Mouse (Mus musculus) heart, embryonic 13.5 days (tissue): ENCODE measurements around the gene Axdnd1. TPM values are rescaled to one million over a fixed set of nuclear protein-coding genes. Genes with fewer than 3 reads are reported as not detected.

ENCODE experiments used
- ATAC-seq: fragments of 200-750 bp; cut with Nextera tagmentation; 2 replicates; pipeline ENCODE4 v1.8.0; 2017; ENCODE audit warnings: moderate TSS enrichment; ENCODE audit not compliant: insufficient number of reproducible peaks, low FRiP score, low TSS enrichment; ENCODE audit errors: extremely low read depth
- H3K27ac ChIP-seq: fragments of 300-500 bp; sonication (generic); replicated peaks from 2 replicates; pipeline ENCODE4 v1.5.1; 2015; ENCODE audit warnings: moderate library complexity, mild to moderate bottlenecking, inconsistent platforms
- H3K27me3 ChIP-seq: fragments of 300-500 bp; sonication (generic); replicated peaks from 2 replicates; pipeline ENCODE4 v1.6.1; 2015; ENCODE audit warnings: mild to moderate bottlenecking, inconsistent platforms
- H3K36me3 ChIP-seq: fragments of 300-500 bp; sonication (generic); 2 replicates; pipeline ENCODE4 v1.6.1; 2015; ENCODE audit warnings: mild to moderate bottlenecking, inconsistent platforms
- H3K4me1 ChIP-seq: fragments of 300-500 bp; sonication (generic); 2 replicates; pipeline ENCODE4 v1.6.1; 2015; ENCODE audit warnings: inconsistent platforms
- H3K4me2 ChIP-seq: fragments of 300-500 bp; sonication (generic); 2 replicates; pipeline ENCODE4 v1.6.1; 2015; ENCODE audit warnings: inconsistent platforms, mild to moderate bottlenecking, moderate library complexity
- H3K4me3 ChIP-seq: fragments of 300-500 bp; sonication (generic); 2 replicates; pipeline ENCODE4 v1.5.1; 2015; ENCODE audit warnings: moderate library complexity, mild to moderate bottlenecking, inconsistent platforms
- H3K9ac ChIP-seq: fragments of 300-500 bp; sonication (generic); 2 replicates; pipeline ENCODE4 v1.6.1; 2015; ENCODE audit warnings: inconsistent platforms, mild to moderate bottlenecking, moderate library complexity
- H3K9me3 ChIP-seq: fragments of 300-500 bp; sonication (generic); 2 replicates; pipeline ENCODE4 v1.6.1; 2016; ENCODE audit warnings: inconsistent platforms
- WGBS: fragments of 180-500 bp; shearing (Covaris S2); methylation state at CpG from one replicate; pipeline ENCODE4 v1.1.7; 2015; ENCODE audit warnings: mixed read lengths; 5-methylcytosine and 5-hydroxymethylcytosine counted together
- polyA plus RNA-seq: library from polyadenylated mRNA; unstranded; fragments of >200 nt; fragmentation: Nextera tagmentation; extraction: Ambion mirVana; gene quantifications from 2 replicates; pipeline ENCODE4 v1.2.1, GENCODE M21; 2015

The Axdnd1 gene
- polyA plus RNA-seq, 1 experiment from 2014 or later: 0.27 TPM

DNA sequence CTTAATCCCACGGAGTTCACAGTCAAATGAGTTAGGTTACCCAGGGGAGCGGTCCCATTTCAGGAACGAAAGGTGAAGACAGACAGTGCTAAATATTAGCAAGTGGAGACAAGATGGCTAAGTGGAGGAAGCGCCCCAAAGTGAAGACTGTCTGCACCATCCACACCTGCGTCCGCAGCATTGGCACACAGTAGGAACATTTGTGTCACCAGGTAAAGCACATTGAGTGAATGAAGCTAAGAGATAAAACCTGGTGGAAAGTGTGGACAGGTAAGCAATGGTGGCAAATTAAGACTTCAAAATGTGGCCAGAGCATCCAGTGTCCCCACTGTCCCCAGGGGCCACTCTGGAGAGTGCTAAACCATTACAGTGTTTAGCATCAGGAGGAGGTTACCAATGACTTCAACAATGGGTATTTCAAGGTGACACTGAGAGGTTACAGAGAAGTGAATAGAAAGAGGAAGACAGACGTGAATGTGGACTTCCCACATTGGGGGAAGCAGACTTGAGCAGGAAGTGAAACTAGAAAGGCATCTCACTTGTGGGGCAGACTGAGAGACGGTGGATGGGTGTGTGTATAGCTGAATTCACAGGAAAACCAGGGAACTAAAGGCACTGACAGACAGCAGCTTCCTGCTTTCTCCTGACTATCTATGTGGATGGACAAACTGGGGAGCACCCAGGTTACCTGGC is 16.2 kb upstream of the Axdnd1 start:
- no peaks in the 10 kb centered on the region for H3K4me1 ChIP-seq
- H3K36me3 ChIP-seq: peaks cover 94% of the 10 kb centered on the region
- H3K4me3 ChIP-seq: no peak overlapping the region
- H3K4me2 ChIP-seq: no peak overlapping the region
- WGBS: 87% methylated on average over 8 of the region's 8 CpGs
- no peaks in the 10 kb centered on the region for H3K27me3 ChIP-seq
- no peak overlapping the region for H3K9ac ChIP-seq
- no peak for ATAC-seq
- H3K9me3 ChIP-seq: no peaks in the 10 kb centered on the region
- H3K27ac ChIP-seq: no peak overlapping the region

DNA sequence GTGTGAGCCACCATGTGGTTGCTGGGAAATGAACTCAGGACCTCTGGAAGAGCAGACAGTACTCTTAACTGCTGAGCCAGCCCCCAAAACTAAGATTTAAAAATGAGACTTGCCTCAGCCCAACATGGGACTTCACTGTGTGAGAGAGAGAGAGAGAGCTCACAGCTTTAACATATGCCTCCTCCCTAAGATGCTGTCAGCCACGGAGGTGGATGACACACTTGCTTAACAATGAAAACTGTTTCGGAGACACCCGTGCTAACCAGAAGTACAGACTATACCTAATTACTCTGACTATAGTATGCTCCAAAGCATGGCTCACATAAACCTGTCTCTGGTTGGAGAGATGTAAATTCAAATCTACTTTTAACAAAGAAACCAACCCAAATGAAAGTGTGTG is 12.5 kb upstream of the Axdnd1 start:
- Histone ChIP-seq H3K4me3 (no peak overlapping the region), H3K36me3 (peaks cover 95% of the 10 kb centered on the region), H3K9me3 (no peaks in the 10 kb centered on the region), H3K4me2 (no peak overlapping the region), H3K27me3 (no peaks in the 10 kb centered on the region), H3K4me1 (no peaks in the 10 kb centered on the region), H3K9ac (no peak overlapping the region), H3K27ac (no peak overlapping the region)
- ATAC-seq: no peak; the same call in 1 of the 2 replicates
- WGBS: 88% methylated on average over 3 of the region's 3 CpGs

DNA sequence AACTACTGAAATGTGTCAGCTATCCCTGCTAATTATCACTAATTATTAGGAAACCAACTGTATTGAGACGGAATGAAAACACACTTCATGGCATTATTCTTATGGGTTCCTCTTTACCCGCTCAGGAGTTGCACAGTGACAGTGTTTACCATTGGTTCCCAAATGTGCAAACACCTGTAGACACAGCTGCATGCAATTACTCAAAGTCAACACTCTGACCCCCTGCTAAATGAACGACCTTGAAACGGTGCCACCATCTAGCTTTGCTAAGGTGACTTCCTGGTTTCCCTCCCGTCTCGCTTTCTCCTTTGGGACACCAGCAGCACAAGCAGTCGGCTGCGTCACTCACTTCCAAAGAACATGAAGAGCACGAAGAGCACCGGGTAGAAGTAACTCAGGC is 11.5 kb upstream of the Axdnd1 start:
- no peak overlapping the region for H3K4me2 ChIP-seq
- no peak for ATAC-seq
- 81% methylated on average over 10 of the region's 10 CpGs for WGBS
- peaks cover 88% of the 10 kb centered on the region for H3K36me3 ChIP-seq
- no peaks in the 10 kb centered on the region for H3K9me3 ChIP-seq
- H3K9ac ChIP-seq: no peak overlapping the region
- no peak overlapping the region for H3K27ac ChIP-seq
- H3K4me3 ChIP-seq: no peak overlapping the region
- no peaks in the 10 kb centered on the region for H3K27me3 ChIP-seq
- no peaks in the 10 kb centered on the region for H3K4me1 ChIP-seq

DNA sequence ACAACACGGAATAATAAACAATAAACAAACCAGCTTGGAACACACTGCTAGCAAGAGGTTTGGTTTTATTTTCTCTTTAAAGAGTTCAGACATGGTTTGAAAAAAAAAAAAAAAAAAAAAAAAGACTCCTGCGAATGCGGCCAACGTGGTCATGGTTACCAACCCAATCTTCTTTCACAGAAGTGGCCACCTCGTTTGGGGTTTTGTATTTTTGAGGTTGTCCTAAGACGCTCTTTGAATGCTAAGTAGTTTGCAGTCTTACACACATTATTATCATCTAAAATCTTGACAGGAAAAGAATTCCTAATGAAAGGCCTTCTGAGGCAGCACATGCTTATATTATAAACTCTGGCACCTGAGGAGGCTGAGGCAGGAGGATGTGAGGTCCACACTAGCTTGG is 7.5 kb upstream of the Axdnd1 start:
- Histone ChIP-seq H3K27ac (no peak overlapping the region), H3K4me1 (no peaks in the 10 kb centered on the region), H3K4me3 (no peak overlapping the region), H3K9me3 (no peaks in the 10 kb centered on the region), H3K36me3 (peaks cover 59% of the 10 kb centered on the region), H3K9ac (no peak overlapping the region), H3K27me3 (no peaks in the 10 kb centered on the region), H3K4me2 (no peak overlapping the region)
- 84% methylated on average over 6 of the region's 6 CpGs for WGBS
- ATAC-seq: no peak

DNA sequence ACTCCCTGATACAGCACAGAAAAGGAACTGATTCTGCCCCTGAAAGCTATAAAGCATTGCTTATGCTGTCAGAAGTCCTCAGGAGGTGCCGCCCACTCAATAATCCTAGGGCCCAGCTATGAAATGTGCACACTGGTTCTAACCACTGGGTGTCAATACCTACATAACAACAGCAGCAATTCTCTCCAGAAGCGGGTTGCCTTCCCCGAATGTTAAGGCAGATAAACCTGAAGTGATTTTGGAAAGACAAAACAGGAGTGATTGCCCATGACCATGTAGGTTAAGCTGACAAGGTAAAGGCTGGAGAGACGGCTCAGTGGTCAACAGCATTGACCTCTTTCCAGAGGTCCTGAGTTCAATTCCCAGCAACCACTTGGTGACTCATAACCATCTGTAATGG is 4.8 kb upstream of the Axdnd1 start:
- H3K27ac ChIP-seq: no peak overlapping the region
- no peak for ATAC-seq
- no peaks in the 10 kb centered on the region for H3K9me3 ChIP-seq
- H3K4me3 ChIP-seq: no peak overlapping the region
- H3K4me1 ChIP-seq: peaks cover 5% of the 10 kb centered on the region
- H3K4me2 ChIP-seq: no peak overlapping the region
- no peak overlapping the region for H3K9ac ChIP-seq
- H3K36me3 ChIP-seq: peaks cover 34% of the 10 kb centered on the region
- 88% methylated on average over 4 of the region's 4 CpGs for WGBS
- H3K27me3 ChIP-seq: no peaks in the 10 kb centered on the region

DNA sequence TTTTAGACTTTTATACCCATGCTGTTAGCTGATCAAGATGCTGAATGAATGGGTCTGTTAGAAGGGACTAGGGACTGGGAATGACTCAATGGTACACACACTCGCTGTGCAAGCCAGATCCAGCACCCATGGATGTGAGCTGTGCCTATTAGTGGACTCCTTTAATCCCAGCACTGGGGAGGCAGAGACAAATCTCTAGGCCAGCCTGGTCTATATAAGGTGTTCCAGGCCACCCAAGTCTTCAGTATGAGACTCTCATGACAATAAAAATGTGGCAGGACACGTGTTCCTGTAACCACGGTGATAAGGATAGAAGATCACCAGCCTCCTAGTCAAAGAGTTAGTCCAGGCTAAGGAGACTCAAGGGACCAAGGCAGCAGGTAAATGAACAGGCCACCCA is 3.1 kb upstream of the Axdnd1 start:
- Histone ChIP-seq H3K27me3 (no peaks in the 10 kb centered on the region), H3K4me2 (no peak overlapping the region), H3K4me1 (peaks cover 9% of the 10 kb centered on the region), H3K4me3 (no peak overlapping the region), H3K36me3 (peaks cover 18% of the 10 kb centered on the region), H3K27ac (no peak overlapping the region), H3K9ac (no peak overlapping the region), H3K9me3 (no peaks in the 10 kb centered on the region)
- WGBS: 86% methylated on average over 3 of the region's 3 CpGs
- no peak for ATAC-seq

DNA sequence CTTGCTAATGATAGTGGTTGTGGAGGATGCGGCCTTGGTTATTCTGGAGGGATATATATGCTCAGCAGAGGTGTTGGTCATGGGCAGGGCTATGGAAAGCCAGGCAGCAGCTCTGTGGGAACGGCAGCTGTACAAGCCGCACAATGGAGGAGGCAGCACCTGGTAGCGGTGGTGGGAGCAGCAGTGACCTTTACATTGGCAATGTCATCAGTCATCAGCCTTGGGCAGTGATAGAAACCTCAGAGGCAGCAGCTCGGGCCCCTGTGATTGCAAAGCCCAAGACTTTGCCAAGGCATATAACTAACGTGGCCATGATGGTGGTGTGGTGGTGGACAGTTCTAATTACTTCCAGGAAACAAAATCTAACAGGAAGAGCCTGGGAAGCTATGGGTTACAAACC is 2.5 kb upstream of the Axdnd1 start:
- H3K36me3 ChIP-seq: peaks cover 12% of the 10 kb centered on the region
- no peak for ATAC-seq

DNA sequence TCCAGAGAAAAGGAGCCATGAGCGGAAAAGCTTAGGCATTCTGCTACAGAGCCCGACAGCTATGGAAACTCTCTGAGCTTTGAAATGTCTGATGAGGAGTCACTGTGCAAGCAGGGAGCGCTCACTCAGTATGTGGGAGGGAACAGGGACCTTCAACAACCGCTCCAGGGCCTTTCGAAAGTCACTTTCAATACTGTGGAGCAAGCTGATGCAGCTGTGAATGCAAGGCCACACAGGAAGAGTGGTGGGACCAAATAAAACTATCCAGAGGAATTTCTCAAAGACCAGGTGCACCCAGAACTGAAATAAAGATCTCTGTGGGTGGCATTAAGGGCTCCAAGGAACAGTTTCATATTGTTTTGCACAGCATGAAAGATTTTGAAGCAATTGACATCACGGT is 1.9 kb upstream of the Axdnd1 start:
- no peak for ATAC-seq
- no peak overlapping the region for H3K9ac ChIP-seq

More for the DNA sequence above, 2.5 kb upstream of the Axdnd1 start:
- WGBS: 84% methylated on average over 6 of the region's 6 CpGs
- H3K4me2 ChIP-seq: no peak overlapping the region
- H3K4me3 ChIP-seq: no peak overlapping the region
- peaks cover 9% of the 10 kb centered on the region for H3K4me1 ChIP-seq
- H3K9ac ChIP-seq: no peak overlapping the region
- H3K27me3 ChIP-seq: no peaks in the 10 kb centered on the region
- H3K27ac ChIP-seq: no peak overlapping the region
- H3K9me3 ChIP-seq: no peaks in the 10 kb centered on the region

DNA sequence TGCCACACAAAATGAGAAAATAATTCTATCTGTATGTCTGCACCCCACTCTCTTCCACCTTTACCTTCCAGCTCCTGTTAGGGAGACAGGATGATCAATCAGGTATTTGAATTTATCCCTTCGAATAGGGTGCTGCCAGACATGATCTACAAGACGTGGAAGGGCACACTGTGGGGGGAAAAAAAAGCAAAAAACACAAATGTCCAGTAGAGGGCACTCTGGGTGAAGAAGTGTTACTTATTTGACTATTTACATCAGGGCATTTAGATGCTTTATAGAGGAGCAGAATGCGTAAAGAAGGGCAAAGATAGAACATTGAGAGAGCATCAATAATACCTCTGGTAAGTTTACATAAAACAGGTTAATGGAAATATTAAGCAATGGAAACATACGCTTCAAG is 2.8 kb downstream of the Axdnd1 start:
- no peaks in the 10 kb centered on the region for H3K27me3 ChIP-seq
- H3K4me1 ChIP-seq: peaks cover 9% of the 10 kb centered on the region
- no peak overlapping the region for H3K9ac ChIP-seq
- no peaks in the 10 kb centered on the region for H3K9me3 ChIP-seq
- no peaks in the 10 kb centered on the region for H3K36me3 ChIP-seq
- 51% methylated on average over 4 of the region's 4 CpGs for WGBS
- no peak overlapping the region for H3K27ac ChIP-seq
- no peak for ATAC-seq
- H3K4me3 ChIP-seq: no peak overlapping the region
- no peak overlapping the region for H3K4me2 ChIP-seq

More for the DNA sequence above, 1.9 kb upstream of the Axdnd1 start:
- Histone ChIP-seq H3K4me3 (no peak overlapping the region), H3K4me2 (no peak overlapping the region), H3K27ac (no peak overlapping the region), H3K27me3 (no peaks in the 10 kb centered on the region), H3K4me1 (peaks cover 9% of the 10 kb centered on the region), H3K9me3 (no peaks in the 10 kb centered on the region), H3K36me3 (peaks cover 10% of the 10 kb centered on the region)
- 63% methylated on average over 6 of the region's 6 CpGs for WGBS

DNA sequence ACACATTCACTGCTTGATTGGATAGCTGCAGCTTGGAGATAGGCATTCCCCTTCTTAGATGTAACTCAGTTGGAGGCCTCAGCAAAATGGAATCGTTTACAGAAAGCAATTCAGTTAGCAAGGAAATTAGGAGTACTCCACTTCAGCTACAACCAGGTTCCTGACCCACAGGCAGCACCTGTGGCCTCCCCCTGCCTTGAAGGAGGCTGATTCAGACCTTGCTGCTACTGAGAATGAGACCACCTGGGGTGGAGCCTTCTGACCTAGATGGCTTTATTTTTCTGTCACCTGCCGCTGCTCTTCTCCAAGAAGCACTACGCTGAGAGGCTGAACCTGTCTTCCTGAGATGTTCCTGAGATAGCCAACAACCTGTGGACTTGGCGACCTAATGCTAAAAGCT is 12.4 kb downstream of the Axdnd1 start:
- no peak overlapping the region for H3K4me3 ChIP-seq
- 55% methylated on average over 4 of the region's 4 CpGs for WGBS
- no peaks in the 10 kb centered on the region for H3K27me3 ChIP-seq
- H3K4me1 ChIP-seq: peaks cover 5% of the 10 kb centered on the region; the same call in 1 of the 2 replicates
- H3K9ac ChIP-seq: no peak overlapping the region
- H3K27ac ChIP-seq: no peak overlapping the region
- ATAC-seq: no peak
- no peak overlapping the region for H3K4me2 ChIP-seq
- no peaks in the 10 kb centered on the region for H3K9me3 ChIP-seq
- no peaks in the 10 kb centered on the region for H3K36me3 ChIP-seq

DNA sequence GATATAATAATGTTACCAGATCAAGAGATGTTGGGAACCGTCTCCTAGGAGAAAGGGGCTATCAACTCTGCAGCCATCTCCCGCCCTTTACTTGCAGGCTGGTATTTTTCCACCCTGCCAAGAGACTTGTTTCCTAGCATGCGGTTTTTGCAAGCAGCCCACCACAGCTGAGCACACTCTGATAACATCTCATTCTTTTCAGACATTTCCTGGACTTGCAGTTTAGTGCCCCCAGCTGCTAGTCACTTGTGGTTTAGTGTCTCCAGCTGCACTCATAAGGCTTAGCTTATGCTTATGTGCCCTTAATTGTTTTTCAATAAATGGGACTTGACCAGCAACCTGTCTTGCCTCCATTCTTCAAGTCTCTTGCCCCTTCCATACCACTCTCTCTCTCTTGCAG is 13.0 kb downstream of the Axdnd1 start:
- Histone ChIP-seq H3K27ac (no peak overlapping the region), H3K4me1 (peaks cover 5% of the 10 kb centered on the region; the same call in 1 of the 2 replicates), H3K36me3 (no peaks in the 10 kb centered on the region), H3K4me2 (no peak overlapping the region), H3K27me3 (no peaks in the 10 kb centered on the region), H3K4me3 (no peak overlapping the region), H3K9me3 (no peaks in the 10 kb centered on the region), H3K9ac (no peak overlapping the region)
- no peak for ATAC-seq
- 31% methylated on average over 3 of the region's 3 CpGs for WGBS

DNA sequence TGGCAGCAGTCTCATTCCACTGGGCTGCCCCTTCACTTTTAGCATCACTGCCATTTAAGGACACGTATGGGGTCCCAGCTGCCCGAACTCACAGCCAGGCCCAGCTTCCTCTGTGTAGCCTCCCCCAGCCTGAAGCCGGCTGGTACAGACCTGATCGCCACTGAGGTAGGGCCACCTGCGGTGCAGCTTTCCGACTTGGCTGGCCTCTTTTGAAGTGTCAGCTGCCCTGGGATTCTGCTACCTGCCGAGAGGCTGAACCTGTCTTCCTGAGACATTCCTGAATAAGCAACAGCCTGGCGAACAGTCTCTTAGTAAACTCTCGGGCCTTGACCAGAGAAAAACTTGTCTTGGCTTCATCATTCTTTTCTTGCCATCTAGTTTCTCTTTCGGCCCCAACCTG is 17.7 kb downstream of the Axdnd1 start:
- H3K4me1 ChIP-seq: peaks cover 5% of the 10 kb centered on the region; the same call in 1 of the 2 replicates
- no peaks in the 10 kb centered on the region for H3K27me3 ChIP-seq
- H3K9me3 ChIP-seq: no peaks in the 10 kb centered on the region; the same call in 1 of the 2 replicates
- no peak overlapping the region for H3K27ac ChIP-seq
- WGBS: 54% methylated on average over 10 of the region's 10 CpGs
- no peaks in the 10 kb centered on the region for H3K36me3 ChIP-seq
- H3K4me2 ChIP-seq: no peak overlapping the region
- ATAC-seq: no peak
- no peak overlapping the region for H3K4me3 ChIP-seq
- H3K9ac ChIP-seq: no peak overlapping the region
